Mouse (Mus musculus) left cerebral cortex, postnatal 36 days (tissue): Measurements from ENCODE around the gene Gbgt1. TPM values are rescaled to one million over a fixed set of nuclear protein-coding genes. Genes with fewer than 3 reads are reported as not detected.
"Not testable (repeated sequence)": the region's sequence is repeated elsewhere in the genome, so short reads cannot be mapped to it uniquely, and the experiment has no call there.

Source experiments
- DNase-seq, 2 experiments: peaks; one replicate each; pipeline ENCODE4 v3.0.0; 2021 to 2022; ENCODE audit warnings: low spot score in 2 of 2, mixed read lengths in 1 of 2
- intact Hi-C: fragments of 180-260 bp; cut with DNase I; formaldehyde crosslinking; loops from one replicate; pipeline ENCODE4 v1.15.1; 2025
- total RNA-seq, 2 experiments: library from RNA; stranded (reverse); gene quantifications; 2 replicates each; pipeline ENCODE4 v1.2.3; 2021

The Gbgt1 gene
- total RNA-seq, 2 experiments from 2014 or later = 1.6 to 3.3 TPM

DNA sequence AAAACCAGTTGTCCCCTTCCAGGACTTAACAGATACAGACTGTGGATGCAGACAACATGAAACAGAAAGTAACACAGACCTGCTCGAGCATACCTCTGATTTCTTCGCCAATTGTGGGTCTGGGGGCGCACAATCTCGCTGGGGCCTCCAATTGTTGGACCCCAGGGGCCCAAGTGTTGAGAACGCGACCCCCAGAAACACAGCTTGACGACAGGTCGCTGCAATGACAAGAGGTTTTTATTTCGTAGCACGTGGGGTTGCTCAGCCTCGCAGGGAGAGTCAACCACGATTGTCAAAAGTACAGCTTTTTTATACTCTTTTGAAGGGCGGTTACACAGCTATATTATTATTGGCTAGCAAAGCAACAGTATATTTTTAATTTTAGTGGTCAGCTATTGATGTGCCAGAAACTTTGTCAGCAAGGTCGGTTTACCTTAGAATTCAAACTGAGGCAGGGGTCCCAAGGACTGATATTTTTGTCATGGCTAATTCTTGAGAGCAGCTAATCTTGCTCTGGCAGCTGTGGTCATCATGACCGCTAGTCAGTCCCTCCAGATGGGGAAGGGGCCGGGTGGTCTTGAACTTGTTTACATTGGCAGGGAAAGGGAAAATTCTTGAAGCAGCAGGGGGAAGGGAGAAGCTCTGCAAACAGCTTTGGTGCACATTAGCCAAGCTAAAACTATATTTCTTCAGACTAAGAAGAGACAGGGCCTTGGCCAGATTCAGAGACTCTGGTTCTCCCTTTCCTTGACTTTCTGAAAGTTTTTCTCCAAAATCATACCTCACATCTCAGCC, 693 bp upstream of the Gbgt1 start:
- intact Hi-C loops = no loop called here
- DNase-seq = no peak

- DNase-seq = no peak
- intact Hi-C loops = no loop called here
Observed at GRCm38 (mm10) chr2:28497561-28497960, 870 bp downstream of the Gbgt1 start.

DNA sequence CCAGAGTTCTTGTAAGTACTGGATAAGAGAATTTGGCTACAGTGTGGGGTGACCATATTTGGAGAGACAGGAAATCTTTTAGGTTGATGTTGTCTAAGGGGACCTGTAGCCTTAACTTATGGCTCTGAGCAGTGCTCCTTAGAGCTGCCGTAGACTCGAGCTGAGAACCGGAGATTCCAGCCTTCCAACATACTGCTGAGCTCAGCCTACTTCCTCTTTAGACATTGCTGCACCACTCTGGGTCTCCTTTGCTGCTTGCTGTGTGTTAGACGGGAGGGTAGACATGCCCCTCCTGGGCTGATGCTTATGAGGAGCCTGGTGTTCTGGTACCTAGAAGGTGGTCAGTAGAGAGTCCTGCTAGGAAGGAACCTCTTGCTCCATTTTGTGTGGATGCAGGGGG, 1.7 kb downstream of the Gbgt1 start:
- intact Hi-C loops = no loop called here
- DNase-seq = no peak

DNA sequence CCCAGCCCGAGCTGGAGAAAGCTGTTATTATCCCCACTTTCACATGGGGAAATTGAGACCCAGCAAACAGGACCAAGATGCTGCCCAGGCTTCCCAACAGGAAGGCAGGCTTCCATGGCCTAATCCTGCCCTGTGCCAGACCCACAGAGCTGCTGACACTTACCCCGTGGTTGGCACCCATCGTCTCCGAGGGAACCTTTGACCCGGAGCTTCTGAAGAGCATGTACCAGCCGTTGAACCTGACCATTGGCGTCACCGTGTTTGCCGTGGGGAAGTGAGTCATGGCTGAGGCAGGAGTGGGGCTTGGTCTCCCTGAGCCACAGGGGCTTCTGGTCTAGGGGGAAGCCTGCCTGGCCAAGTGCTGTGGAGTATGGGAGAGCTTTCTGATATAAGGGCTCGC, 6.3 kb downstream of the Gbgt1 start:
- no peak for DNase-seq
- intact Hi-C loops = no loop called here

- intact Hi-C loops = no loop called here
- DNase-seq = no peak
Observed at GRCm38 (mm10) chr2:28504676-28505075, 8.0 kb downstream of the Gbgt1 start.

DNA sequence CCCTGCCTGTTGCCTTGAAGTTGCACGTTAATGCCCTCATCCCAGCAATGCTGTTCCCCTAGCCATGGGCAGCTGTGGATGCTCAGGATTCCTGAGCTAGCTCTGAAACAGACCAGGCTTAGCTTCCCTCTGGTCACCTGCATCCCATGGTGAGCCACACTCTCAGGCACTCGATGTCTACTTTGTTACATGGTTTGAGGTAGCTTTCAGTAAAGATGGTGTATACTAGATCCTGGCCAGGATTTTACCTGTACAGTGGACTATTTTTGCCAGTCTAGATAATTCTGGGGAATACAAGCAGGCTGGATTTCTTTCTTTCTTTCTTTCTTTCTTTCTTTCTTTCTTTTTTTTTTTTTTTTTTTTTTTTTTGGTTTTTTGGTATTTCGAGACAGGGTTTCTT, 9.1 kb downstream of the Gbgt1 start, which contains the start of gene Gm10134:
Gene Gm10134 (plus strand): TSS at position 301 of the 400 bp plus-strand sequence.
- DNase-seq = no peak
- intact Hi-C loops = no loop called here

GRCm38 (mm10) chr2:28506291-28506690, 9.6 kb downstream of the Gbgt1 start:
- intact Hi-C loops = no loop called here
- DNase-seq = no peak

DNA sequence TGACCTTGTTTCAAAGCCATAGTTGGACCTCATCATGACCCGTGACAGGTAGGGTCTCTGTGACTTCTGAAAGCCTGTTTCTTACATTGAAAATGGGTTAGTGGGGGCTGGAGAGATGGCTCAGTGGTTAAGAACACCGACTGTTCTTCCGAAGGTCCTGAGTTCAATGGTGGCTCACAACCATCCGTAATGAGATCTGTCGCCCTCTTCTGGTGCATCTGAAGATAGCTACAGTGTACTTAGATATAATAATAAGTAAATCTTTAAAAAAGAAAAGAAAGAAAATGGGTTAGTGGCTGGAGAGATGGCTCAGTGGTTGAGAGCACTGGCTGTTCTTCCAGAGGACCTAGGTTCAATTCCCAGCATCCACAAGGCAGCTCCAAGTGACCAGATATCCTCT, 14.9 kb downstream of the Gbgt1 start:
- DNase-seq, intact Hi-C loops: not testable (repeated sequence)

DNA sequence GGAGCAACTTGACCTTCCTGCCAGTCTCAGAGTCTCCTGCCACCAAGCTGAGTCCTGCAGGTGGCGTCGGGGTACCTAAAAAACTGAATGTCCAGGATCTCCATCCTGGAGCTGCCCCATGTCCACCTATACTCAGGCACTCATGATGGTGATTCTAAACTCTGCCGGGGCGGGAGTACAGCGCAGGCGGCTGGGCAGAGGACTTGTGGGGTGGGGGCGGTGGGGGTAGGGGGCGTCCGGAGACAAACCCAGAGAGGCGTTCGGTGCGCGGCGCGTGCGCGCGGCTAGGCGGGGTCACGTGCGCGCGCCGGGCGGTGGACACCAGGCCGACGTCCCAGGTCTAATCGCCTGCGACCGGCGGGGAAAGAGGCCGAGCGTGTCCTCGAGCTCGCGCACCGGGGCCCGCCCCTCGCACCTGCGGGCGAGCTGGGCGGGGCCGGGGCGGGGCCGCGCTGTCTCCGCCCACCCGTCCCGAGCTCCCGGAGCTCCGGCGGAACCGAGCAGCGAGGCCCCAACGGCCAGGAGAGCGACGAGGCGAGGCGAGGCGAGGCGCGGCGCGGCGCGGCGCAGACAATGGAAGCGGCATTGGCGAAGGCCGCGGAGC, 16.2 kb downstream of the Gbgt1 start, which contains the start of gene Ralgds:
Gene Ralgds (plus strand): TSS at position 328 of the 604 bp plus-strand sequence.
- DNase-seq = peak in 1 of 2 experiments; percentile 68
- intact Hi-C loops = no loop called here

GRCm38 (mm10) chr2:28513431-28514370, 17.0 kb downstream of the Gbgt1 start:
- DNase-seq = peak; percentile 32 to 60
- intact Hi-C loops = no loop called here

DNA sequence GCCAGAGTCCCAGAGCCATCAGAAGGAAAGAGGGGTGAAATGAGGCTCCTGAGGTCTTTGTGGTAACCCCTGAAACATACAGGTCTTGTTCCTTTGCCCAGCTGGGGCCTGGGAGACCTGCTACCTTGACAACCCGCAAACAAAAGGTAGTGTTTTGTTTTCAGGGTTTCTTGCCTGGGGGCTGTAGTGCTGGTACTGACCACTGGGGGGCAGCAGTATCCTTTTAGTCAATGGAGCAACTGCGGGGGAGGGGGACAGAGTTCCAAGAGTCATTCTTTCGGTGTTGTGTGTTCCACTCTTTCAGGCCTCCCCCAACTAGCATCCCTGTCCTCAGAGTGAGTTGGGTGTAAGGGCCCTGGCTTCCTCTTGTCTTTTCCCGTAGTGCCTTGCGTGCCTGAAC, 17.8 kb downstream of the Gbgt1 start:
- intact Hi-C loops = no loop called here
- peak; percentile 70 to 84 for DNase-seq

- intact Hi-C loops = loop anchor here (2.0 kb wide), 1 partner anchor 65 kb away; the partner anchor contains the start of gene Gtf3c5
Observed at GRCm38 (mm10) chr2:28517206-28517909, 20.7 kb downstream of the Gbgt1 start.

DNA sequence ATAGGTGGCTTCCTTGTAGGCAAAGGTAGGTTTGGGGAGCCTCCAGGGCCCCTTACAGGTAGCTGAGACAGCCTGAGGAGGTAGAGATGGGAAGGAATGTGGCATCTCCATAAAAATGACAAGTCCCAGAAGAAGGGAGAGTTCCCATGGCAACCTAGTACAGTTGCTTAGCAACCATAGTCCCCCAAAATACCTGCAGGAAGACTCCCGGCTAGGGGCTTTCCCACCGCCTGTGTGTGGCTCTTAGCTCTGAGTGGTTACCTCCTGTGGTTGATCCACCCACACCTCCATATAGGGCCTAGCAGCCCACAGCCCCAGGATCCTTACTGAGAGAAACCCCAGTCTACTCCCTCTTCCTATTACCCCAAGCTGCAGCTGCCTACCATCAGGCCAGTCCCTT, 21.5 kb downstream of the Gbgt1 start:
- intact Hi-C loops = loop anchor here (2.0 kb wide), 1 partner anchor 15 kb away; no protein-coding TSS in a partner anchor
- peak; percentile 68 to 77 for DNase-seq

More at GRCm38 (mm10) chr2:28517206-28517909, 20.7 kb downstream of the Gbgt1 start:
- peak; percentile 52 to 54 for DNase-seq

DNA sequence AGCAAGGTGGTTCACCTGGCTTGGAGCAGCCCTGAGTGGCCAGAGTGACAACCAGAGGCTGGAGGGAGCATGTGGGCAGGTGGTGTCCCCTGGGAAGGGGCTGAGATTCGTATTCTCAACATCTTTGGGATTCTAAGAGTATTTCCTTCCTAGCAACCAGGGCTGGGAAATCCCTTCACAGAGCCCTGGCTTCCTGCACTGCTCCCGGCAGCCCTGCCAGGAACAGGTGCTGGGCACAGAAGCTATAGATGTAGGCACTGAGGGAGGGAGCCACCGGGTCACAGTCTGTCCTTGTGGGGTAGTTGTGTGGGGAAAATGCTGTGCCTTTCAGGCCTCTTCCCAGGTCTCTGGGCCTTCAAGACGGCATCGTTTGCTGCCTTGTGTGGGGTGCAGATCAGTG, 23.9 kb downstream of the Gbgt1 start:
- intact Hi-C loops = no loop called here
- peak in 1 of 2 experiments; percentile 6 for DNase-seq

DNA sequence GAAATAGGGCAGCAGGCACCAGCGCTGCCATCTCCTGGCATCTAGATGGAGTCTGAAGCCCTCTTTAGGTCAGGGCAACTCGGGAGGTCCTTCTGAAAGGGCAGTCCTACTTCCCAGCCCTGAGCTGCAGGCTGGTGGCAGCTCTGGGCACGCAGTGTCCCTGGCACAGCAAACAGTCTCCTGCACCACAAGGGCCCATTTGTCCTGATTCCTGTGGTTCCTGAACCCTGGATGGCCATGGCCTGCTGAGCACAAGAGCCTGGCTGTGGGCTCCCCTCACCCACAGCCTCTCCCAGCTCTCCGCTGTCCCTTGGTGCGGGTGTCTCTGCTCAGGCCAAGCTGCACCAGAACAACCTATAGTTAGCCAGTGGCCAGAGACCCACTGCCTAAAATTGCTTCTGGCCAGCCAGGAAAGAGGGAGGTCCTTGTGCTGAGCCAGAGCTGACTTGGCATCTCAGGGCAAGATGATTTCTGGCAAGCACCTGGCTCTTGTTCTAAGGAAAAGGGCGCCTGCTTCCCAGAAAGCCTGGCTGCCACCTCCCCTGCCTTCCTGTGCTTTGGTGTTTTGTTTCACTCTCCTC, 25.0 kb downstream of the Gbgt1 start:
- intact Hi-C loops = no loop called here
- DNase-seq = peak; percentile 57 to 67

- intact Hi-C loops = no loop called here
- DNase-seq = no peak
Observed at GRCm38 (mm10) chr2:28522166-28522565, 25.5 kb downstream of the Gbgt1 start.

- intact Hi-C loops = no loop called here
- peak; percentile 86 to 88 for DNase-seq
Observed at GRCm38 (mm10) chr2:28523643-28524117, 27.0 kb downstream of the Gbgt1 start.

GRCm38 (mm10) chr2:28524406-28524805, 27.7 kb downstream of the Gbgt1 start:
- DNase-seq = no peak
- intact Hi-C loops = no loop called here
